Mouse (Mus musculus) midbrain, postnatal 0 days (tissue): ENCODE measurements at regions not wholly inside any gene's neighbourhood (a gene's known extent, or its start where the extent isn't known, plus 50 kb on each side); places are given as distances from the start of the nearest gene placed in this dataset.

ENCODE experiments used
- ATAC-seq: fragments of 200-750 bp; cut with Nextera tagmentation; 2 replicates; pipeline ENCODE4 v1.8.0; 2017; ENCODE audit warnings: moderate number of reproducible peaks, mild to moderate bottlenecking, moderate TSS enrichment, moderate library complexity; ENCODE audit not compliant: low FRiP score
- DNase-seq: peaks from one replicate; pipeline ENCODE4 v3.0.0-alpha.2; 2015; ENCODE audit warnings: low spot score
- H3K27ac ChIP-seq: fragments of 300-500 bp; sonication (generic); 2 replicates; pipeline ENCODE4 v1.5.1; 2014; ENCODE audit warnings: low read depth, mild to moderate bottlenecking, low read length, mixed read lengths
- H3K27me3 ChIP-seq: fragments of 300-500 bp; sonication (generic); 2 replicates; pipeline ENCODE4 v1.6.1; 2014; ENCODE audit warnings: low read length, control low read depth, mixed read lengths; ENCODE audit not compliant: insufficient read depth
- H3K36me3 ChIP-seq: fragments of 300-500 bp; sonication (generic); 2 replicates; pipeline ENCODE4 v1.6.1; 2014; ENCODE audit warnings: low read length, control low read depth, mixed read lengths; ENCODE audit not compliant: insufficient read depth
- H3K4me1 ChIP-seq: fragments of 300-500 bp; sonication (generic); 2 replicates; pipeline ENCODE4 v1.6.1; 2014; ENCODE audit warnings: mild to moderate bottlenecking, control low read depth, antibody characterized with exemption, low read length, mixed read lengths; ENCODE audit not compliant: insufficient read depth
- H3K4me2 ChIP-seq: fragments of 300-500 bp; sonication (generic); 2 replicates; pipeline ENCODE4 v1.6.1; 2014; ENCODE audit warnings: low read depth, mild to moderate bottlenecking, low read length, mixed read lengths; ENCODE audit not compliant: poor library complexity, severe bottlenecking
- H3K4me3 ChIP-seq: fragments of 300-500 bp; sonication (generic); 2 replicates; pipeline ENCODE4 v1.5.1; 2014; ENCODE audit warnings: low read depth, mild to moderate bottlenecking, low read length, moderate library complexity
- H3K9ac ChIP-seq: fragments of 300-500 bp; sonication (generic); replicated peaks from 2 replicates; pipeline ENCODE4 v1.6.1; 2014; ENCODE audit warnings: mild to moderate bottlenecking, low read length, moderate library complexity, mixed read lengths; ENCODE audit not compliant: poor library complexity, severe bottlenecking
- H3K9me3 ChIP-seq: fragments of 300-500 bp; sonication (generic); 2 replicates; pipeline ENCODE4 v1.6.1; 2016; ENCODE audit warnings: low read length, control low read depth
- CTCF ChIP-seq: IDR thresholded peaks from 2 replicates; pipeline ENCODE4 v1.5.1; 2016; ENCODE audit warnings: antibody characterized with exemption, mild to moderate bottlenecking
- WGBS: fragments of 180-500 bp; shearing (Covaris S2); extraction: QIAGEN DNeasy Blood & Tissue Kit; methylation state at CpG from one replicate; pipeline ENCODE4 v1.1.7; 2014; 5-methylcytosine and 5-hydroxymethylcytosine counted together

GRCm38 (mm10) chr8:126713602-126714145 is 119.9 kb upstream of the Irf2bp2 start:
- 50% methylated on average over 8 of the region's 8 CpGs for WGBS

GRCm38 (mm10) chr8:126713181-126713580 is 119.4 kb upstream of the Irf2bp2 start:
- 32% methylated on average over 4 of the region's 4 CpGs for WGBS
- Histone ChIP-seq H3K4me3 (no peak overlapping the region), H3K9me3 (no peaks in the 10 kb centered on the region), H3K4me1 (no peaks in the 10 kb centered on the region), H3K36me3 (no peaks in the 10 kb centered on the region), H3K9ac (no peak overlapping the region), H3K27me3 (no peaks in the 10 kb centered on the region), H3K4me2 (no peak overlapping the region), H3K27ac (peak overlapping the region; percentile 63; the same call in 1 of the 2 replicates)
- no peak for ATAC-seq
- no peak for DNase-seq
- TF ChIP-seq CTCF: no peak

More at GRCm38 (mm10) chr8:126713602-126714145, 119.9 kb upstream of the Irf2bp2 start:
- TF ChIP-seq CTCF: no peak
- no peaks in the 10 kb centered on the region for H3K4me1 ChIP-seq
- H3K9ac ChIP-seq: no peak overlapping the region
- H3K4me3 ChIP-seq: no peak overlapping the region
- no peak for DNase-seq
- no peaks in the 10 kb centered on the region for H3K36me3 ChIP-seq
- no peaks in the 10 kb centered on the region for H3K9me3 ChIP-seq
- H3K4me2 ChIP-seq: no peak overlapping the region
- no peaks in the 10 kb centered on the region for H3K27me3 ChIP-seq
- H3K27ac ChIP-seq: no peak overlapping the region
- no peak for ATAC-seq

GRCm38 (mm10) chr8:126712749-126713148 is 119.0 kb upstream of the Irf2bp2 start:
- H3K4me1 ChIP-seq: no peaks in the 10 kb centered on the region
- H3K27me3 ChIP-seq: no peaks in the 10 kb centered on the region
- peak overlapping the region; percentile 63; the same call in 1 of the 2 replicates for H3K27ac ChIP-seq
- no peak for TF ChIP-seq CTCF
- peak; percentile 52 for DNase-seq
- no peaks in the 10 kb centered on the region for H3K36me3 ChIP-seq
- H3K9me3 ChIP-seq: no peaks in the 10 kb centered on the region
- no peak overlapping the region for H3K9ac ChIP-seq
- H3K4me2 ChIP-seq: no peak overlapping the region
- ATAC-seq: no peak
- H3K4me3 ChIP-seq: no peak overlapping the region
- WGBS: 56% methylated on average over 6 of the region's 6 CpGs

GRCm38 (mm10) chr8:126708956-126709355 is 115.2 kb upstream of the Irf2bp2 start:
- Histone ChIP-seq H3K27me3 (0 out of 2 replicates have a peak, but pooled peaks cover 4% of the 10 kb centered on the region), H3K4me2 (no peak overlapping the region), H3K9ac (no peak overlapping the region), H3K4me1 (no peaks in the 10 kb centered on the region), H3K9me3 (no peaks in the 10 kb centered on the region), H3K27ac (no peak overlapping the region), H3K36me3 (no peaks in the 10 kb centered on the region), H3K4me3 (no peak overlapping the region)
- no peak for ATAC-seq
- DNase-seq: no peak
- no peak for TF ChIP-seq CTCF
- 70% methylated on average over 2 of the region's 2 CpGs for whole genome bisulfite sequencing

GRCm38 (mm10) chr8:126707300-126707902 is 113.6 kb upstream of the Irf2bp2 start:
- TF ChIP-seq CTCF: no peak
- no peaks in the 10 kb centered on the region for H3K9me3 ChIP-seq
- 46% methylated on average over 6 of the region's 6 CpGs for WGBS
- ATAC-seq (no peak), DNase-seq (no peak)
- H3K4me1 ChIP-seq: no peaks in the 10 kb centered on the region
- 0 out of 2 replicates have a peak, but pooled peaks cover 4% of the 10 kb centered on the region for H3K27me3 ChIP-seq
- H3K9ac ChIP-seq: no peak overlapping the region
- H3K27ac ChIP-seq: no peak overlapping the region
- H3K4me2 ChIP-seq: no peak overlapping the region
- H3K4me3 ChIP-seq: no peak overlapping the region
- no peaks in the 10 kb centered on the region for H3K36me3 ChIP-seq

- Histone ChIP-seq H3K9me3 (no peaks in the 10 kb centered on the region), H3K27ac (no peak overlapping the region), H3K4me1 (no peaks in the 10 kb centered on the region), H3K4me2 (no peak overlapping the region), H3K27me3 (0 out of 2 replicates have a peak, but pooled peaks cover 4% of the 10 kb centered on the region), H3K36me3 (no peaks in the 10 kb centered on the region), H3K4me3 (no peak overlapping the region), H3K9ac (no peak overlapping the region)
- 90% methylated on average over 8 of the region's 8 CpGs for whole genome bisulfite sequencing
- no peak for TF ChIP-seq CTCF
- ATAC-seq (no peak), DNase-seq (no peak)
These were observed 112.5 kb upstream of the Irf2bp2 start for GRCm38 (mm10) chr8:126706247-126706646.
